Mouse (Mus musculus) stomach, postnatal 0 days (tissue): ENCODE results near the gene Dnpep.

ENCODE experiments used
- CTCF ChIP-seq: IDR thresholded peaks from 2 replicates; pipeline ENCODE4 v1.5.1; 2016; ENCODE audit warnings: antibody characterized with exemption, low read depth, mild to moderate bottlenecking, moderate library complexity
- EP300 ChIP-seq: optimal IDR thresholded peaks from 2 replicates; pipeline ENCODE3; 2016; ENCODE audit warnings: antibody characterized with exemption

DNA sequence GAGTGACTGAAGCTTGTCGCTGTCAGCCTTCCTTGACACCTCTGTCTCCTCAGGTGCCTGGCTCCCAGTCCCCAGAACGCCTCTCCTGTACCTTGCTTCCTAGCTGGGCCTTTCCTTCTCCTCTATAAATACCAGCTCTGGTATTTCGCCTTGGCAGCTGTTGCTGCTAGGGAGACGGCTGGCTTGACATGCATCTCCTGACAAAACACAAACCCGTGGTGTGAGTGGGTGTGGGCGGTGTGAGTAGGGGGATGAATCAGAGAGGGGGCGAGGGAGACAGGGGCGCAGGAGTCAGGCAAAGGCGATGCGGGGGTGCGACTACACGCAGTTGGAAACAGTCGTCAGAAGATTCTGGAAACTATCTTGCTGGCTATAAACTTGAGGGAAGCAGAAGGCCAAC, 41.6 kb upstream of the Dnpep start:
- TF ChIP-seq CTCF (no peak), EP300 (no peak)
